Mouse (Mus musculus) lung, embryonic 14.5 days (tissue): ENCODE measurements at regions not wholly inside any gene's neighbourhood (a gene's known extent, or its start where the extent isn't known, plus 50 kb on each side); places are given as distances from the start of the nearest gene placed in this dataset.

Source experiments
- ATAC-seq: fragments of 200-750 bp; cut with Nextera tagmentation; 2 replicates; pipeline ENCODE4 v1.8.0; 2017; ENCODE audit warnings: mild to moderate bottlenecking, moderate TSS enrichment, moderate library complexity; ENCODE audit not compliant: insufficient read depth
- DNase-seq: peaks from one replicate; pipeline ENCODE4 v3.0.0-alpha.2; 2015
- H3K27ac ChIP-seq: fragments of 300-500 bp; sonication (generic); 2 replicates; pipeline ENCODE4 v1.5.1; 2014; ENCODE audit warnings: low read depth, mild to moderate bottlenecking, moderate library complexity
- H3K27me3 ChIP-seq: fragments of 300-500 bp; sonication (generic); 2 replicates; pipeline ENCODE4 v1.6.1; 2014; ENCODE audit warnings: low read length, control low read depth; ENCODE audit not compliant: insufficient read depth
- H3K36me3 ChIP-seq: fragments of 300-500 bp; sonication (generic); 2 replicates; pipeline ENCODE4 v1.6.1; 2014; ENCODE audit warnings: control low read depth; ENCODE audit not compliant: insufficient read depth
- H3K4me1 ChIP-seq: fragments of 300-500 bp; sonication (generic); 2 replicates; pipeline ENCODE4 v1.6.1; 2014; ENCODE audit warnings: antibody characterized with exemption, control low read depth; ENCODE audit not compliant: insufficient read depth
- H3K4me2 ChIP-seq: fragments of 300-500 bp; sonication (generic); 2 replicates; pipeline ENCODE4 v1.6.1; 2014; ENCODE audit warnings: mild to moderate bottlenecking
- H3K4me3 ChIP-seq: fragments of 300-500 bp; sonication (generic); 2 replicates; pipeline ENCODE4 v1.5.1; 2014; ENCODE audit warnings: low read depth, low read length
- H3K9ac ChIP-seq: fragments of 300-500 bp; sonication (generic); 2 replicates; pipeline ENCODE4 v1.6.1; 2014
- H3K9me3 ChIP-seq: fragments of 300-500 bp; sonication (generic); 2 replicates; pipeline ENCODE4 v1.6.1; 2016; ENCODE audit warnings: low read depth, low read length, control low read depth
- CTCF ChIP-seq: IDR thresholded peaks from 2 replicates; pipeline ENCODE4 v1.5.1; 2016; ENCODE audit warnings: antibody characterized with exemption, low read depth
- WGBS: fragments of 180-500 bp; shearing (Covaris S2); extraction: QIAGEN DNeasy Blood & Tissue Kit; methylation state at CpG from one replicate; pipeline ENCODE4 v1.1.7; 2014; 5-methylcytosine and 5-hydroxymethylcytosine counted together

DNA sequence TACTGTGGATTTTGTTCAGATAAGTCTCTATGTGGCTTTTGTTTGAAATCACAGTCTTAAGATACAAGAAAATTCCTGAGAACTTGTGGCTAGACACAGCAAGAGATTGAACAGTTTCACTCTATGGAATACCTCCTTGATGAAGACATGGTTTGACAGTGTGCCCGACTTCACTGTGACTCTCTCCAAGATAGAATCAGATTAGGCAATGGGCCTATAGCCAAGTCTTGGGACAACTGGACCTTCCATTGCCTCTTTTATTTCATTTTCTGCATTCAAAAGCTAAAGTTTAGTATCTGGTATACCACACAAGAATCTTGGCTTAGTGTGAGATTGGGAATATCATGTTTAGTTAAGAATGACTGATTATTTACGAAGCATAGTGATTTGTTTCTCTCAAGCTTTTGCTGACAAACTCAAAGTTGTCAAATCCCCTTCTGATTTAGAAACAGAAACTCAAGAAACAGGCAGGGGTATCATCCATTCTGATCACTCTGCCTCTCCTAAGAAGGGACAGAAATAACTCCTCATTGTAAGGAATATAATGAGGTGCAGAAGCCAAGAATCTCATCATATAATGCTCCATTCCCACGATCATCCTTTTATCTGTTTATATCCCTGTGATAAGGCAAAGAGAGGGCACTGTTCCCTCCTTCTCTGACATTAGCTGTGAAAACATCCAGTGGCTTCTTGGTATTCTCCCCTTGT, 317.6 kb upstream of the Rasgrp1 start:
- Histone ChIP-seq H3K9ac (no peak overlapping the region), H3K36me3 (no peaks in the 10 kb centered on the region), H3K4me1 (0 out of 2 replicates have a peak, but pooled peaks cover 3% of the 10 kb centered on the region), H3K4me2 (no peak overlapping the region), H3K27ac (peak overlapping the region; percentile 46; the same call in 1 of the 2 replicates), H3K27me3 (no peaks in the 10 kb centered on the region), H3K4me3 (no peak overlapping the region), H3K9me3 (no peaks in the 10 kb centered on the region)
- 52% methylated on average over 3 of the region's 3 CpGs for WGBS
- ATAC-seq (peak; percentile 57; the same call in 1 of the 2 replicates), DNase-seq (peak; percentile 70)
- no peak for TF ChIP-seq CTCF

DNA sequence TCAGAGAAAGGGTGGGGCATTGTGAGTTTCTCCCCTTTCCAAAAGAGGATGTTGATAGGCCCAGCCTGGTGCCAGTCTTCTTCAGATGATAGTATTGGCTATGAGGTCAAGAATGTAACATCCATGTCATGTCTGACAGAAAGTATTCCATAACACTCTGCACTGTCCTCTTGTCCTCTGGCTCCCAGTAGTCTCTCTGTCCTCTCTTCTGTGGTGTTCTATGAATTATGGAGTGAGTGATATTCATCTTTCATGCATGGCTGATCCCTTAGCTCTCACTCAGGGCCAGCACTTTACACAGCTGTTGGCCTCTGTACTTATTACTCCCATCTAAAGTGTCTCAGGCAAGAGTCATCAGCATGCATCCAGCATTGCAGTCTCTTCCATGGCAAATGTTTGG, 319.9 kb upstream of the Rasgrp1 start:
- H3K4me3 ChIP-seq, result no peak overlapping the region
- no peak overlapping the region for H3K9ac ChIP-seq
- H3K4me1 ChIP-seq, result no peaks in the 10 kb centered on the region
- H3K4me2 ChIP-seq, result no peak overlapping the region
- peak; percentile 73 for DNase-seq
- H3K27ac ChIP-seq, result no peak overlapping the region
- no peaks in the 10 kb centered on the region for H3K27me3 ChIP-seq
- no peaks in the 10 kb centered on the region for H3K9me3 ChIP-seq
- H3K36me3 ChIP-seq, result no peaks in the 10 kb centered on the region
- no peak for TF ChIP-seq CTCF
- peak; percentile 87 for ATAC-seq

DNA sequence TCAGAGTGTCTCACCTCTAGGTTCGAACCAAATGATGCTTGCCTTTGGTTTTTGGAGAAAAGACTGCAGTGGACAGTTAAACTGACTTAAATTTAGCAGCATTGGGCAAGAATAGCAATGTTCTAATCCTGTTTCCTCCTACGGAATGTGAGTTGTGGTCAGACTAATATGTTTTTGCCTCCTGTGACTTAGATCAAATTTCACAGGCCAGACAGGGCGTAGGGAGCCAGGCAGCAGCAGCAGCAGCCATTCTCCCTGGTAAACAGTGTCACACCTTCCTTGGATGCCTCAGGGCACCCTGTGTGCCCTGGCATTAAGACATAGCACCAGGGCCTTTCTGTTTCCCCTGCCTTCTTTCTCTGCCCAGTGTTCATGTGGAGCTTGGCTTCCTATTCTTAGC, 323.7 kb upstream of the Rasgrp1 start:
- H3K9me3 ChIP-seq, result no peaks in the 10 kb centered on the region
- no peak overlapping the region for H3K4me3 ChIP-seq
- 45% methylated on average over 3 of the region's 3 CpGs for WGBS
- no peaks in the 10 kb centered on the region for H3K4me1 ChIP-seq
- no peak overlapping the region for H3K4me2 ChIP-seq
- TF ChIP-seq CTCF, result no peak
- H3K27me3 ChIP-seq, result no peaks in the 10 kb centered on the region
- ATAC-seq (no peak), DNase-seq (no peak)
- H3K27ac ChIP-seq, result no peak overlapping the region
- no peak overlapping the region for H3K9ac ChIP-seq
- no peaks in the 10 kb centered on the region for H3K36me3 ChIP-seq

DNA sequence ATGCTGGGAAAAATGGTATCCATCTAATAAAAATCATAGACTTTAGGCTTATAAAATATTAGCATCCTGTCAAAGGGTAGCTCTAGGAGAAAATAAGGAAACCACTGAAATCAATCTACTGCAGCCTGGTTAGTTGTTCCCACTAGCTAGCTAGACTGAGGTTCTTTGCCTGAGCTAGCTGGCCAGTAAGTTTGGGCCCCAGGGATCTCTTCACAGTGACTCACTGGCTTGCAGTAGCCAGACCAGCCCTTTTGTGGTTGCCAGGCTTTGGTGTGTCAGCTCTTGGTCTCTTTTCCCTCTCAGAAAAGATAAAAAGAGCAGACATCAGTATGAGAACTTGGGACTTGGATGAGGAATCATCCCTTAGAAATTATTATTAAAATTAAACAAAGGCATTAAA, 325.3 kb upstream of the Rasgrp1 start:
- Histone ChIP-seq H3K27me3 (no peaks in the 10 kb centered on the region), H3K9ac (no peak overlapping the region), H3K4me1 (no peaks in the 10 kb centered on the region), H3K36me3 (no peaks in the 10 kb centered on the region), H3K4me3 (no peak overlapping the region), H3K27ac (no peak overlapping the region), H3K4me2 (no peak overlapping the region), H3K9me3 (no peaks in the 10 kb centered on the region)
- no peak for ATAC-seq
- TF ChIP-seq CTCF, result no peak
- DNase-seq, result no peak

DNA sequence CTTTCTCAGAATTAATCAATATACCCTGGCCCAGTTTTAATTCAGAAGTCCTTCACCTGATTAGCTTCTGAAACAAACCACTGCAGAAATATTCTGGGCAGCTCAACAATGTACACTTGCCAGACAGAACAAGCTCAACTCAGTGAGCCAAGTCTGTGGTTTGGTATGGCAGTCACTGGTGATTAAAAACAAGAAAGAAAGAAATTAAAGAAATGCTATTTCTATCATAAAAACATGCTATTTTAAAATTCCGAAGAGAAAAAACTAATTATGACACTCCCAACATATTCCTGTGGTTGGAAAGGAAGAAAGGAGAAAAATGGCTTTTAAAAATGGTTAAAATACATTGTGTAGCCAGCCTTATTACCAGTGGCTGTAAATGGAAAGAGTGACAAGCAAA, 332.1 kb upstream of the Rasgrp1 start:
- Histone ChIP-seq H3K27ac (no peak overlapping the region), H3K9ac (no peak overlapping the region), H3K4me1 (peaks cover 15% of the 10 kb centered on the region; the same call in 1 of the 2 replicates), H3K36me3 (no peaks in the 10 kb centered on the region), H3K4me3 (no peak overlapping the region), H3K27me3 (no peaks in the 10 kb centered on the region), H3K4me2 (no peak overlapping the region), H3K9me3 (no peaks in the 10 kb centered on the region)
- ATAC-seq, result no peak
- no peak for TF ChIP-seq CTCF
- 75% methylated on average over 1 of the region's 1 CpGs for WGBS
- DNase-seq, result no peak

DNA sequence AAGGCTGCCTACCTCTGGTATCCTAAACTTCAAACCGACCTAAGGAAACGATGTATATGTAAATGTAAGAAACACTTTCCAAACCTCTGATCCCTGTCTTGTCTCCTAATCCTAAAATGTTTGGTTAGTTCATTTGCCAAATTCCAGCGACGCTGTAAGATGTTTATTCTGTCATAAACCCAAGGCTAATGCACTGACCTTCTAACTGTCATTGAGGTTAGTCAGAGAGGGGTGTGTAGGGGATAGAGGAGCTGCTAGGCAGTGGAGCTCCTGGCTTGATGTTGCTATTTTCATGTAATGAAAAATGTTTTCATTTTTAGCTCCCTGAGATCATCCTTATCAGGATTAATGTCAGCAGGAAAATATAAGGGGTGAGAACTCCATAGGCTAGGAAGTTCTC, 335.8 kb upstream of the Rasgrp1 start:
- DNase-seq (peak; percentile 63), ATAC-seq (peak; percentile 78)
- no peaks in the 10 kb centered on the region; the same call in 1 of the 2 replicates for H3K9me3 ChIP-seq
- H3K4me2 ChIP-seq, result no peak overlapping the region
- peaks cover 14% of the 10 kb centered on the region; the same call in 1 of the 2 replicates for H3K4me1 ChIP-seq
- H3K4me3 ChIP-seq, result no peak overlapping the region
- no peak for TF ChIP-seq CTCF
- WGBS, result 11% methylated on average over 4 of the region's 4 CpGs
- H3K27ac ChIP-seq, result peak overlapping the region; percentile 55; the same call in 1 of the 2 replicates
- H3K27me3 ChIP-seq, result no peaks in the 10 kb centered on the region
- no peaks in the 10 kb centered on the region for H3K36me3 ChIP-seq
- H3K9ac ChIP-seq, result no peak overlapping the region

DNA sequence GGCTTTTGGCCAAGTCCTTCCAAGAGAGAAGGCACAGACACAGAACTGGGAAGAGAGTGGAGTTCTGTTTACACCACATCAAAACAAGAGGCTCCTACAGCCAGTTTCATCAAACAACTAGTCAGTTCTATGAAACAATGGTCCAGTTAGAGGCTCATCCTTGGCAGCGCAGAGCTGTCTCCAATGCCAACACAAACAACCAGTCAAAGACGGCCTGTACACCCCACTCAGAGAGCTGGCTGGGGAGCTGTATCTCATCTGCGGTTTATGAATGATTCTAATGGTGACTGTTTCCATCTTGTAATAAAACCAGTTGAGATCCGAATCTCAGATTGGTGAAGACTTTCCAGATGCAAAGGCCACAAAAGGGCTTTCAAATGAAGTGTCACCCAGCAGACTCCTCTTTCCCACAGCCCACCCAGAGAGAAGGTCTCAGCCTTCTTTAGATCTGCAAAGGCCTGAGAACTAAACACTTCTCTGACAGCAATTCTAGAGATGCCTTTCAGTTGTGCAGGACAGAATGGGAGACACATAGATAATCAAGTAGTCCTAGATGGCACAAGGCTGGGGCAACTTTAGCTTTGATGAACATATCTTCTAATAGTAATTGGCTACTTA, 343.1 kb upstream of the Rasgrp1 start:
- no peak overlapping the region; the same call in 1 of the 2 replicates for H3K27ac ChIP-seq
- 33% methylated on average over 4 of the region's 4 CpGs for WGBS
- no peaks in the 10 kb centered on the region; the same call in 1 of the 2 replicates for H3K9me3 ChIP-seq
- no peaks in the 10 kb centered on the region for H3K36me3 ChIP-seq
- H3K4me3 ChIP-seq, result no peak overlapping the region
- TF ChIP-seq CTCF, result no peak
- H3K4me2 ChIP-seq, result no peak overlapping the region
- no peak overlapping the region for H3K9ac ChIP-seq
- DNase-seq (peak; percentile 91), ATAC-seq (peak; percentile 98)
- H3K27me3 ChIP-seq, result no peaks in the 10 kb centered on the region
- H3K4me1 ChIP-seq, result no peaks in the 10 kb centered on the region
